Mouse (Mus musculus) liver, embryonic 14.5 days (tissue): ENCODE results near the gene Dock1. TPM values are rescaled to one million over a fixed set of nuclear protein-coding genes. Genes with fewer than 3 reads are reported as not detected.

Experiments
- ATAC-seq: fragments of 200-750 bp; cut with Nextera tagmentation; 2 replicates; pipeline ENCODE4 v1.8.0; 2017; ENCODE audit warnings: moderate number of reproducible peaks, mild to moderate bottlenecking, moderate library complexity; ENCODE audit not compliant: insufficient read depth
- DNase-seq, 3 experiments: peaks; one replicate each; pipeline ENCODE4 v3.0.0-alpha.2; 2012 to 2013; ENCODE audit warnings: low read depth in 3 of 3, low spot score in 3 of 3
- H3K27ac ChIP-seq: fragments of 300-500 bp; sonication (generic); 2 replicates; pipeline ENCODE4 v1.5.1; 2014; ENCODE audit warnings: moderate library complexity, mild to moderate bottlenecking, control low read depth, inconsistent platforms
- H3K27me3 ChIP-seq: fragments of 300-500 bp; sonication (generic); 2 replicates; pipeline ENCODE4 v1.6.1; 2014; ENCODE audit warnings: mild to moderate bottlenecking, low read length, moderate library complexity; ENCODE audit not compliant: control insufficient read depth, insufficient read depth
- H3K36me3 ChIP-seq: fragments of 300-500 bp; sonication (generic); replicated peaks from 2 replicates; pipeline ENCODE4 v1.6.1; 2014; ENCODE audit warnings: low read depth; ENCODE audit not compliant: control insufficient read depth, insufficient read depth
- H3K4me1 ChIP-seq, 2 experiments: fragments of 200-500 bp in 1 of 2; fragments of 300-500 bp in 1 of 2; sonication (generic) in 1 of 2; replicated peaks; 2 replicates each; pipeline ENCODE4 v1.6.1; 2012 to 2014; ENCODE audit warnings: antibody characterized with exemption in 1 of 2, inconsistent platforms in 1 of 2, low read length in 1 of 2; ENCODE audit not compliant: control insufficient read depth in 2 of 2, insufficient read depth in 2 of 2
- H3K4me2 ChIP-seq: fragments of 300-500 bp; sonication (generic); 2 replicates; pipeline ENCODE4 v1.6.1; 2014; ENCODE audit warnings: low read depth, mild to moderate bottlenecking, control low read depth, moderate library complexity
- H3K4me3 ChIP-seq, 2 experiments: fragments of 200-500 bp in 1 of 2; fragments of 300-500 bp in 1 of 2; sonication (generic) in 1 of 2; 2 replicates each; pipeline ENCODE4 v1.5.1; 2012 to 2014; ENCODE audit warnings: low read depth in 2 of 2, low read length in 2 of 2, mild to moderate bottlenecking in 2 of 2, control low read depth in 1 of 2, inconsistent platforms in 1 of 2, moderate library complexity in 1 of 2; ENCODE audit not compliant: insufficient read depth in 1 of 2
- H3K9ac ChIP-seq: fragments of 300-500 bp; sonication (generic); replicated peaks from 2 replicates; pipeline ENCODE4 v1.6.1; 2014; ENCODE audit warnings: mild to moderate bottlenecking, control low read depth, moderate library complexity
- H3K9me3 ChIP-seq: fragments of 300-500 bp; sonication (generic); 2 replicates; pipeline ENCODE4 v1.6.1; 2016; ENCODE audit warnings: low read length, mixed read lengths; ENCODE audit not compliant: control insufficient read depth
- CTCF ChIP-seq: IDR thresholded peaks from 2 replicates; pipeline ENCODE4 v1.5.1; 2016; ENCODE audit warnings: antibody characterized with exemption, low read depth, control low read depth
- EP300 ChIP-seq: IDR thresholded peaks from 2 replicates; pipeline ENCODE4 v1.6.1; 2016; ENCODE audit warnings: antibody characterized with exemption, low read depth
- WGBS: fragments of 180-500 bp; shearing (Covaris S2); extraction: QIAGEN DNeasy Blood & Tissue Kit; methylation state at CpG from one replicate; pipeline ENCODE4 v1.1.7; 2014; ENCODE audit not compliant: insufficient replicate concordance; 5-methylcytosine and 5-hydroxymethylcytosine counted together
- polyA plus RNA-seq, 2 experiments: library from polyadenylated mRNA; depleted of rRNA in 1 of 2; stranded (reverse) in 1 of 2; unstranded in 1 of 2; fragments of >200 nt; fragmentation: Nextera tagmentation in 1 of 2; extraction: Ambion mirVana in 1 of 2; gene quantifications; 2 replicates each; pipeline versions ENCODE4 v1.2.1 to v1.2.3; 2012 to 2014

The Dock1 gene
- polyA plus RNA-seq, 2 experiments, result 1.9 to 2.5 TPM

- Histone ChIP-seq H3K27me3 (no peaks in the 10 kb centered on the region), H3K9me3 (no peaks in the 10 kb centered on the region), H3K4me3 (no peak overlapping the region), H3K27ac (no peak overlapping the region), H3K4me1 (no peaks in the 10 kb centered on the region), H3K4me2 (no peak overlapping the region), H3K9ac (no peak overlapping the region), H3K36me3 (no peaks in the 10 kb centered on the region)
- no peak for ATAC-seq
- no peak for TF ChIP-seq EP300
- no peak for TF ChIP-seq CTCF
- 54% methylated on average over 7 of the region's 7 CpGs for WGBS
- DNase-seq, result no peak
Observed at GRCm38 (mm10) chr7:134943701-134944100, 273.2 kb downstream of the Dock1 start.

GRCm38 (mm10) chr7:134945925-134946716 is 275.7 kb downstream of the Dock1 start:
- TF ChIP-seq EP300 (no peak), CTCF (no peak; the same call in 1 of the 2 replicates)

GRCm38 (mm10) chr7:134959086-134959485 is 288.6 kb downstream of the Dock1 start:
- Histone ChIP-seq H3K9me3 (no peaks in the 10 kb centered on the region), H3K36me3 (no peaks in the 10 kb centered on the region), H3K27me3 (no peaks in the 10 kb centered on the region), H3K4me3 (no peak overlapping the region), H3K4me2 (no peak overlapping the region), H3K4me1 (no peaks in the 10 kb centered on the region), H3K27ac (no peak overlapping the region), H3K9ac (no peak overlapping the region)
- DNase-seq (no peak), ATAC-seq (no peak)
- TF ChIP-seq EP300 (no peak), CTCF (no peak)
- 68% methylated on average over 6 of the region's 6 CpGs for WGBS

More at GRCm38 (mm10) chr7:134945925-134946716, 275.7 kb downstream of the Dock1 start:
- no peak overlapping the region for H3K4me2 ChIP-seq
- no peak overlapping the region for H3K4me3 ChIP-seq
- H3K4me1 ChIP-seq, result no peaks in the 10 kb centered on the region
- DNase-seq (no peak), ATAC-seq (no peak)
- no peaks in the 10 kb centered on the region for H3K36me3 ChIP-seq
- no peak overlapping the region for H3K27ac ChIP-seq
- H3K27me3 ChIP-seq, result no peaks in the 10 kb centered on the region
- H3K9ac ChIP-seq, result no peak overlapping the region
- 65% methylated on average over 7 of the region's 7 CpGs for WGBS
- H3K9me3 ChIP-seq, result no peaks in the 10 kb centered on the region

- WGBS, result 39% methylated on average over 4 of the region's 4 CpGs
- ATAC-seq, result no peak
- peak; percentile 68 for TF ChIP-seq CTCF
- no peak for TF ChIP-seq EP300
- no peak overlapping the region for H3K4me3 ChIP-seq
- DNase-seq, result no peak
- H3K9me3 ChIP-seq, result no peaks in the 10 kb centered on the region
- no peaks in the 10 kb centered on the region for H3K36me3 ChIP-seq
- H3K4me2 ChIP-seq, result no peak overlapping the region
- H3K27ac ChIP-seq, result no peak overlapping the region
- no peak overlapping the region for H3K9ac ChIP-seq
- H3K4me1 ChIP-seq, result no peaks in the 10 kb centered on the region
- no peaks in the 10 kb centered on the region for H3K27me3 ChIP-seq
Observed at GRCm38 (mm10) chr7:134960871-134961270, 290.4 kb downstream of the Dock1 start.

GRCm38 (mm10) chr7:134961608-134962007 is 291.2 kb downstream of the Dock1 start:
- Histone ChIP-seq H3K4me3 (no peak overlapping the region), H3K9ac (no peak overlapping the region), H3K4me1 (no peaks in the 10 kb centered on the region), H3K4me2 (no peak overlapping the region), H3K36me3 (no peaks in the 10 kb centered on the region), H3K9me3 (no peaks in the 10 kb centered on the region), H3K27me3 (no peaks in the 10 kb centered on the region), H3K27ac (no peak overlapping the region)
- 80% methylated on average over 2 of the region's 2 CpGs for WGBS
- ATAC-seq (no peak), DNase-seq (no peak)
- TF ChIP-seq CTCF (no peak), EP300 (no peak)
